Mouse (Mus musculus) ES-Bruce4 (cell line): ENCODE results near the gene Plcl1. TPM values are rescaled to one million over a fixed set of nuclear protein-coding genes. Genes with fewer than 3 reads are reported as not detected.

Experiments used
- H3K27ac ChIP-seq: 2 replicates; pipeline ENCODE4 v1.5.1; 2012; ENCODE audit warnings: low read length, inconsistent platforms; ENCODE audit not compliant: insufficient read depth
- H3K27me3 ChIP-seq: 2 replicates; pipeline ENCODE4 v1.6.1; 2012; ENCODE audit warnings: mild to moderate bottlenecking, low read length, inconsistent platforms; ENCODE audit not compliant: control insufficient read depth, poor library complexity, insufficient read depth, severe bottlenecking
- H3K36me3 ChIP-seq: 2 replicates; pipeline ENCODE4 v1.6.1; 2012; ENCODE audit warnings: inconsistent platforms, mild to moderate bottlenecking, low read length, moderate library complexity; ENCODE audit not compliant: control insufficient read depth, poor library complexity, insufficient read depth, severe bottlenecking
- H3K4me1 ChIP-seq: one replicate; pipeline ENCODE4 v1.8.1; 2011; ENCODE audit warnings: low read length; ENCODE audit not compliant: control insufficient read depth, insufficient read depth
- H3K4me3 ChIP-seq: 2 replicates; pipeline ENCODE4 v1.5.1; 2011; ENCODE audit warnings: low read depth, mild to moderate bottlenecking, low read length
- H3K9ac ChIP-seq: 2 replicates; pipeline ENCODE4 v1.6.1; 2012; ENCODE audit warnings: low read depth, mild to moderate bottlenecking, inconsistent platforms; ENCODE audit not compliant: poor library complexity, severe bottlenecking
- H3K9me3 ChIP-seq: replicated peaks from 2 replicates; pipeline ENCODE4 v1.6.1; 2012; ENCODE audit warnings: mild to moderate bottlenecking, low read length, inconsistent platforms; ENCODE audit not compliant: control insufficient read depth, poor library complexity, insufficient read depth, severe bottlenecking
- CTCF ChIP-seq: IDR thresholded peaks from one replicate; pipeline ENCODE4 v1.8.1; 2011; ENCODE audit warnings: low read depth, low read length
- EP300 ChIP-seq: IDR thresholded peaks from 2 replicates; pipeline ENCODE4 v1.6.1; 2011; ENCODE audit warnings: low read depth, low read length; ENCODE audit not compliant: insufficient read depth
- POLR2A ChIP-seq: IDR thresholded peaks from one replicate; pipeline ENCODE4 v1.8.1; 2011; ENCODE audit warnings: low read length; ENCODE audit not compliant: insufficient read depth
- polyA plus RNA-seq: library from polyadenylated mRNA; stranded (reverse); fragments of >200 nt; gene quantifications from 2 replicates; pipeline ENCODE4 v1.2.4, GENCODE M21; 2011; ENCODE audit warnings: low read depth; ENCODE audit not compliant: missing spikeins, insufficient read depth, insufficient read length

Plcl1 gene
- polyA plus RNA-seq, 1 experiment: 0.52 TPM

GRCm38 (mm10) chr1:55445689-55446044 lies 39.9 kb downstream of the Plcl1 start:
- Histone ChIP-seq H3K9ac (no peak overlapping the region), H3K27me3 (no peaks in the 10 kb centered on the region), H3K9me3 (no peaks in the 10 kb centered on the region), H3K4me1 (no peaks in the 10 kb centered on the region), H3K4me3 (no peak overlapping the region), H3K27ac (no peak overlapping the region), H3K36me3 (no peaks in the 10 kb centered on the region)
- TF ChIP-seq EP300 (no peak), POLR2A (no peak)

GRCm38 (mm10) chr1:55446273-55446672 lies 40.6 kb downstream of the Plcl1 start:
- Histone ChIP-seq H3K4me1 (no peaks in the 10 kb centered on the region), H3K27ac (no peak overlapping the region), H3K9me3 (no peaks in the 10 kb centered on the region), H3K27me3 (no peaks in the 10 kb centered on the region; the same call in 1 of the 2 replicates), H3K36me3 (no peaks in the 10 kb centered on the region), H3K9ac (no peak overlapping the region), H3K4me3 (no peak overlapping the region)
- TF ChIP-seq POLR2A: no peak

GRCm38 (mm10) chr1:55446876-55447275 lies 41.2 kb downstream of the Plcl1 start:
- Histone ChIP-seq H3K27me3 (no peaks in the 10 kb centered on the region; the same call in 1 of the 2 replicates), H3K4me3 (no peak overlapping the region), H3K27ac (no peak overlapping the region), H3K36me3 (no peaks in the 10 kb centered on the region), H3K9me3 (no peaks in the 10 kb centered on the region), H3K9ac (no peak overlapping the region), H3K4me1 (no peaks in the 10 kb centered on the region)
- TF ChIP-seq CTCF (no peak), EP300 (no peak), POLR2A (no peak)

- H3K27me3 ChIP-seq: no peaks in the 10 kb centered on the region; the same call in 1 of the 2 replicates
- peak; percentile 19 for TF ChIP-seq CTCF
- no peak for TF ChIP-seq EP300
- no peak for TF ChIP-seq POLR2A
- H3K4me3 ChIP-seq: no peak overlapping the region
- no peaks in the 10 kb centered on the region for H3K4me1 ChIP-seq
- no peaks in the 10 kb centered on the region for H3K9me3 ChIP-seq
- no peaks in the 10 kb centered on the region for H3K36me3 ChIP-seq
- no peak overlapping the region for H3K27ac ChIP-seq
- no peak overlapping the region for H3K9ac ChIP-seq
Observed at GRCm38 (mm10) chr1:55447661-55448060, 41.9 kb downstream of the Plcl1 start.

- H3K36me3 ChIP-seq: no peaks in the 10 kb centered on the region
- no peaks in the 10 kb centered on the region; the same call in 1 of the 2 replicates for H3K27me3 ChIP-seq
- H3K9ac ChIP-seq: no peak overlapping the region
- no peak overlapping the region for H3K4me3 ChIP-seq
- H3K4me1 ChIP-seq: no peaks in the 10 kb centered on the region
- no peak overlapping the region for H3K27ac ChIP-seq
- no peaks in the 10 kb centered on the region for H3K9me3 ChIP-seq
- TF ChIP-seq CTCF (no peak), EP300 (no peak), POLR2A (no peak)
Observed at GRCm38 (mm10) chr1:55448104-55448503, 42.4 kb downstream of the Plcl1 start.

GRCm38 (mm10) chr1:55449779-55450178 lies 44.1 kb downstream of the Plcl1 start:
- Histone ChIP-seq H3K36me3 (no peaks in the 10 kb centered on the region), H3K4me3 (no peak overlapping the region), H3K27ac (no peak overlapping the region), H3K9me3 (no peaks in the 10 kb centered on the region), H3K9ac (no peak overlapping the region), H3K27me3 (no peaks in the 10 kb centered on the region; the same call in 1 of the 2 replicates), H3K4me1 (no peaks in the 10 kb centered on the region)
- no peak for TF ChIP-seq CTCF
- TF ChIP-seq POLR2A: no peak
- no peak for TF ChIP-seq EP300

- Histone ChIP-seq H3K27me3 (no peaks in the 10 kb centered on the region; the same call in 1 of the 2 replicates), H3K27ac (no peak overlapping the region), H3K4me3 (no peak overlapping the region), H3K4me1 (no peaks in the 10 kb centered on the region), H3K36me3 (no peaks in the 10 kb centered on the region), H3K9ac (no peak overlapping the region), H3K9me3 (no peaks in the 10 kb centered on the region)
- TF ChIP-seq EP300: no peak
- no peak for TF ChIP-seq CTCF
- TF ChIP-seq POLR2A: no peak
Observed at GRCm38 (mm10) chr1:55454119-55454518, 48.4 kb downstream of the Plcl1 start.
